In the genomic region with DNA sequence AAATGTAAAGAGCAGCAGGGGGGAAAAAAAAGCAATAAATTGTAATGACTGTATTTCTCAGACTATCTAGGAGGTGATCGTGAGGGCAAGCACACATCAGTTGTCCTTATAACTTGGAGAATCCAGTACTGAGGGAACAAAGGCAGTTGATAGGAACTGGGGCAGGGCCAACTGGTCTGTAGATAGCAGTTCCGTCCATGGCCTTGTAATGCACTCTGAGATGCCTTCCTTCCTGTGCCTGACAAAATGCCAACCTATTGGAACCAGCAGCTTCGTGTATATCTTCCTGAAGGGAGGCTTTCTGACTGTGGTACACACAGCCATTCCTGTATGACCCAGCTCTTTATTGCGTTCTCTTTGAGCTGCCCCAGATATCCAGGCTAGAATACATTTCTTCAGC, we compare ENCODE assay signal across 21 mouse cellular contexts. TPM values are rescaled to one million over a fixed set of nuclear protein-coding genes. Genes with fewer than 3 reads are reported as not detected.
DNase-seq lines count a peak whose midpoint lies in the region; ATAC-seq and TF ChIP-seq lines count a peak whose summit lies in the region.
"Had no signal": no experiment of that assay in that cellular context is flagged by ENCODE, and none has a peak within 500 bp of the region (broad histone marks: within the 10 kb centered on the region; RNA-seq: fewer than 3 reads in every experiment).

No protein-coding gene starts in this region.

- H3K27ac ChIP-seq in left cerebral cortex, adult 2 months: peak overlapping the region; percentile 77
- peak overlapping the region; percentile 10; the same call in 1 of the 2 replicates for H3K27ac ChIP-seq in neural tube, embryonic 14.5 days (ENCODE audit: low read depth, low read length)
- H3K27ac ChIP-seq in heart, embryonic 11.5 days (ENCODE audit: low read depth, low read length): no peak overlapping the region
- H3K27ac ChIP-seq: embryonic facial prominence, embryonic 10.5 days; liver, embryonic 15.5 days; neural tube, embryonic 12.5 days had no signal

- DNase-seq in frontal cortex, postnatal 14 days (ENCODE audit: low spot score in 2 of 2): no peak
- no peak for DNase-seq in left cerebral cortex, adult 2 months (ENCODE audit: extremely low spot score in 1 of 2, low spot score in 2 of 2)
- DNase-seq in left cerebral cortex, adult 18-20 months (ENCODE audit: low spot score in 2 of 2): no peak
- peak; percentile 36 for DNase-seq in adrenal gland, postnatal 14 days
- DNase-seq: cerebellum, adult 18-20 months; cerebellum, postnatal 36 days; gastrocnemius, postnatal 25 days; heart, postnatal 10 days; kidney, adult 11 months; layer of hippocampus, postnatal 36 days; thymus, adult 2 months had no signal

- no peak overlapping the region for H3K4me3 ChIP-seq in left cerebral cortex, adult 2 months
- H3K4me3 ChIP-seq in neural tube, embryonic 14.5 days (ENCODE audit: low read depth, low read length): no peak overlapping the region
- H3K4me3 ChIP-seq in heart, embryonic 11.5 days (ENCODE audit: low read depth, low read length): no peak overlapping the region
- H3K4me3 ChIP-seq: embryonic facial prominence, embryonic 10.5 days; liver, embryonic 15.5 days; megakaryocyte, embryonic 14.5 days; neural tube, embryonic 12.5 days had no signal

- 54% methylated on average over 4 of the region's 4 CpGs for WGBS in neural tube, embryonic 14.5 days
- WGBS in heart, embryonic 11.5 days (ENCODE audit: insufficient replicate concordance): 65% methylated on average over 4 of the region's 4 CpGs

- H3K36me3 ChIP-seq in neural tube, embryonic 14.5 days (ENCODE audit: control insufficient read depth, insufficient read depth, low read length): no peaks in the 10 kb centered on the region
- no peaks in the 10 kb centered on the region for H3K36me3 ChIP-seq in heart, embryonic 11.5 days (ENCODE audit: control insufficient read depth, insufficient read depth, low read length)
- H3K36me3 ChIP-seq: liver, embryonic 15.5 days; neural tube, embryonic 12.5 days had no signal

- no peak overlapping the region for H3K9ac ChIP-seq in neural tube, embryonic 14.5 days (replicated peaks; ENCODE audit: low read depth, low read length)
- no peak overlapping the region for H3K9ac ChIP-seq in heart, embryonic 11.5 days (ENCODE audit: low read depth, low read length)
- H3K9ac ChIP-seq: liver, embryonic 15.5 days; neural tube, embryonic 12.5 days had no signal

- H3K27me3 ChIP-seq in neural tube, embryonic 14.5 days (ENCODE audit: control insufficient read depth, insufficient read depth, low read length): no peaks in the 10 kb centered on the region
- no peaks in the 10 kb centered on the region for H3K27me3 ChIP-seq in heart, embryonic 11.5 days (ENCODE audit: control insufficient read depth, insufficient read depth, low read length)
- H3K27me3 ChIP-seq: liver, embryonic 15.5 days; megakaryocyte, embryonic 14.5 days; neural tube, embryonic 12.5 days had no signal

- peaks cover 25% of the 10 kb centered on the region for H3K4me1 ChIP-seq in neural tube, embryonic 14.5 days (ENCODE audit: control insufficient read depth, insufficient read depth, low read length)
- H3K4me1 ChIP-seq in heart, embryonic 11.5 days (ENCODE audit: control insufficient read depth, insufficient read depth, low read length): peaks cover 11% of the 10 kb centered on the region
- H3K4me1 ChIP-seq: liver, embryonic 15.5 days; megakaryocyte, embryonic 14.5 days had no signal

- ATAC-seq in frontal cortex, adult (ENCODE audit: low TSS enrichment): peak; percentile 20
- ATAC-seq in neural tube, embryonic 14.5 days (ENCODE audit: low read depth): no peak
- ATAC-seq in heart, embryonic 11.5 days (replicated peaks; ENCODE audit: insufficient number of reproducible peaks, low FRiP score, low TSS enrichment): no peak
- ATAC-seq: hindbrain, embryonic 16.5 days; lung, postnatal 0 days; midbrain, embryonic 16.5 days had no signal

- no peak for TF ChIP-seq CTCF in left cerebral cortex, adult 2 months (IDR thresholded peaks at IDR 0.05)

- intact Hi-C loops in left cerebral cortex, adult 2 months (cut with DNase I): no loop called here

- H3K4me2 ChIP-seq in neural tube, embryonic 14.5 days (ENCODE audit: low read depth, low read length): no peak overlapping the region
- no peak overlapping the region for H3K4me2 ChIP-seq in heart, embryonic 11.5 days
- H3K4me2 ChIP-seq: liver, embryonic 15.5 days; neural tube, embryonic 12.5 days had no signal

- H3K9me3 ChIP-seq in neural tube, embryonic 14.5 days (ENCODE audit: control insufficient read depth, low read length): no peaks in the 10 kb centered on the region
- H3K9me3 ChIP-seq in heart, embryonic 11.5 days (replicated peaks; ENCODE audit: control insufficient read depth, low read length): no peaks in the 10 kb centered on the region
- H3K9me3 ChIP-seq: embryonic facial prominence, embryonic 10.5 days; liver, embryonic 15.5 days; neural tube, embryonic 12.5 days had no signal

RNA-seq across cellular contexts. Expression of gene Ptn, which starts 27.5 kb away (rescaled TPM):
- total RNA-seq in left cerebral cortex, adult 2 months (2021): 100 to 1,000 TPM; 358 to 392 TPM
- 100 to 1,000 TPM; 362 to 387 TPM for total RNA-seq in left cerebral cortex, adult 18-20 months (2021)
- 58.7 and 59.5 TPM in 2 replicates for total RNA-seq in adrenal gland, postnatal 14 days (2021)
- 674 and 756 TPM in 2 replicates for polyA plus RNA-seq in neural tube, embryonic 14.5 days (2014; fragmentation: Nextera tagmentation; extraction: Ambion mirVana)
- polyA plus RNA-seq in heart, embryonic 11.5 days (2014; fragmentation: Nextera tagmentation; extraction: Ambion mirVana): 297 and 314 TPM in 2 replicates
